Comparison of ENCODE assay signal across 8 mouse cellular contexts in genomic region chr1:153331206-153331605, GRCm38 (mm10). TPM values are rescaled to one million over a fixed set of nuclear protein-coding genes. Genes with fewer than 3 reads are reported as not detected.
DNase-seq lines count a peak whose midpoint lies in the region; ATAC-seq and TF ChIP-seq lines count a peak whose summit lies in the region.

No protein-coding gene starts in this region.

- no peak for TF ChIP-seq EP300 in lung, postnatal 0 days (IDR thresholded peaks at IDR 0.05)
- TF ChIP-seq EP300 in stomach, postnatal 0 days (optimal IDR thresholded peaks at IDR 0.05) = no peak

- no peaks in the 10 kb centered on the region for H3K9me3 ChIP-seq in lung, postnatal 0 days (ENCODE audit: low read length)
- H3K9me3 ChIP-seq in liver, embryonic 11.5 days (ENCODE audit: control insufficient read depth, low read length) = no peaks in the 10 kb centered on the region
- H3K9me3 ChIP-seq in stomach, postnatal 0 days (ENCODE audit: control insufficient read depth, low read length) = no peaks in the 10 kb centered on the region

- H3K4me1 ChIP-seq in lung, postnatal 0 days (ENCODE audit: insufficient read depth, low read depth, low read length) = peaks cover 9% of the 10 kb centered on the region; the same call in 1 of the 2 replicates
- H3K4me1 ChIP-seq in liver, embryonic 11.5 days (replicated peaks; ENCODE audit: control insufficient read depth, insufficient read depth, low read length) = peaks cover 10% of the 10 kb centered on the region; the same call in 1 of the 2 replicates
- H3K4me1 ChIP-seq in stomach, postnatal 0 days (replicated peaks; ENCODE audit: control insufficient read depth, insufficient read depth) = no peaks in the 10 kb centered on the region; the same call in 1 of the 2 replicates

- no peak for ATAC-seq in lung, postnatal 0 days
- ATAC-seq in liver, embryonic 11.5 days (replicated peaks; ENCODE audit: low FRiP score) = no peak
- ATAC-seq in stomach, postnatal 0 days (ENCODE audit: low FRiP score, low TSS enrichment) = no peak

- peak overlapping the region; percentile 86 for H3K9ac ChIP-seq in lung, postnatal 0 days (replicated peaks; ENCODE audit: low read depth)
- peak overlapping the region; percentile 86; the same call in 1 of the 2 replicates for H3K9ac ChIP-seq in liver, embryonic 11.5 days (ENCODE audit: low read depth, low read length)
- peak overlapping the region; percentile 93 for H3K9ac ChIP-seq in stomach, postnatal 0 days (ENCODE audit: low read length)

- H3K27ac ChIP-seq in lung, postnatal 0 days (ENCODE audit: low read length) = peak overlapping the region; percentile 95
- H3K27ac ChIP-seq in liver, embryonic 11.5 days (ENCODE audit: low read depth, low read length) = no peak overlapping the region
- H3K27ac ChIP-seq in stomach, postnatal 0 days (replicated peaks) = no peak overlapping the region

- H3K4me3 ChIP-seq in lung, postnatal 0 days (ENCODE audit: low read depth, low read length) = peak overlapping the region; percentile 89
- peak overlapping the region; percentile 93 for H3K4me3 ChIP-seq in liver, embryonic 11.5 days (ENCODE audit: low read depth, low read length)
- peak overlapping the region; percentile 90 for H3K4me3 ChIP-seq in stomach, postnatal 0 days (ENCODE audit: low read depth, low read length)

- TF ChIP-seq CTCF in lung, postnatal 0 days (IDR thresholded peaks at IDR 0.05) = no peak
- TF ChIP-seq CTCF in stomach, postnatal 0 days (IDR thresholded peaks at IDR 0.05; ENCODE audit: low read depth) = no peak

- 2% methylated on average over 4 of the region's 4 CpGs for WGBS in lung, postnatal 0 days
- WGBS in liver, embryonic 11.5 days = 8% methylated on average over 4 of the region's 4 CpGs
- 1% methylated on average over 4 of the region's 4 CpGs for WGBS in stomach, postnatal 0 days

- peak; percentile 32 for DNase-seq in adrenal gland, adult 2 months
- no peak for DNase-seq in adrenal gland, postnatal 36 days
- no peak for DNase-seq in lung, postnatal 0 days (ENCODE audit: low spot score)
- DNase-seq in lung, postnatal 4 days = no peak
- DNase-seq in liver, embryonic 11.5 days (ENCODE audit: low spot score) = peak; percentile 29
- no peak for DNase-seq in stomach, postnatal 0 days (ENCODE audit: low spot score)
- DNase-seq in adrenal gland, adult 8-10 months = no peak
- no peak for DNase-seq in layer of hippocampus, postnatal 25 days (ENCODE audit: extremely low spot score in 1 of 2, low spot score in 1 of 2)

- peak overlapping the region; percentile 79 for H3K4me2 ChIP-seq in lung, postnatal 0 days (replicated peaks; ENCODE audit: low read depth, low read length)
- H3K4me2 ChIP-seq in liver, embryonic 11.5 days = peak overlapping the region; percentile 90
- H3K4me2 ChIP-seq in stomach, postnatal 0 days (replicated peaks; ENCODE audit: low read depth) = peak overlapping the region; percentile 77

- H3K36me3 ChIP-seq in lung, postnatal 0 days (ENCODE audit: insufficient read depth, low read length) = no peaks in the 10 kb centered on the region
- no peaks in the 10 kb centered on the region for H3K36me3 ChIP-seq in liver, embryonic 11.5 days (ENCODE audit: control insufficient read depth, insufficient read depth, low read length)
- H3K36me3 ChIP-seq in stomach, postnatal 0 days (ENCODE audit: control insufficient read depth, insufficient read depth, low read length) = no peaks in the 10 kb centered on the region

- no peaks in the 10 kb centered on the region for H3K27me3 ChIP-seq in lung, postnatal 0 days (replicated peaks; ENCODE audit: insufficient read depth, low read length)
- no peaks in the 10 kb centered on the region for H3K27me3 ChIP-seq in liver, embryonic 11.5 days (replicated peaks; ENCODE audit: control insufficient read depth, insufficient read depth, low read length)
- no peaks in the 10 kb centered on the region for H3K27me3 ChIP-seq in stomach, postnatal 0 days (ENCODE audit: control insufficient read depth, insufficient read depth, low read length)

RNA-seq across cellular contexts. Expression of gene Lamc1, which starts 1.4 kb away (rescaled TPM):
- total RNA-seq in adrenal gland, adult 2 months (2021) = 10 to 100 TPM; 61.1 to 76.0 TPM
- 48.4 and 54.8 TPM in 2 replicates for polyA plus RNA-seq in adrenal gland, adult 2 months (2012; rRNA removed)
- total RNA-seq in adrenal gland, postnatal 36 days (2021) = 100 to 1,000 TPM in 1 of 2 experiments, 10 to 100 TPM in 1; 84.0 to 141 TPM
- polyA plus RNA-seq in lung, postnatal 0 days (2015; fragmentation: Nextera tagmentation; extraction: Ambion mirVana) = 101 and 106 TPM in 2 replicates
- polyA plus RNA-seq in liver, embryonic 11.5 days (2014; fragmentation: Nextera tagmentation; extraction: Ambion mirVana) = 29.5 and 31.9 TPM in 2 replicates
- polyA plus RNA-seq in stomach, postnatal 0 days (2015; fragmentation: Nextera tagmentation; extraction: Ambion mirVana) = 41.6 and 41.8 TPM in 2 replicates
- 10 to 100 TPM; 49.8 to 71.5 (median 61.8) TPM for total RNA-seq in adrenal gland, adult 8-10 months (2022)
- total RNA-seq in layer of hippocampus, postnatal 25 days (2021) = 10 to 100 TPM; 30.8 to 31.8 TPM

Comparison
In these comparisons a context has a peak if more than half of its experiments do, and no peak if none do; other contexts are left out.
1. DNase-seq: peak in adrenal gland, adult 2 months (single experiment) and liver, embryonic 11.5 days (single experiment); none in adrenal gland, postnatal 36 days (0 of 2), lung, postnatal 0 days (single experiment), lung, postnatal 4 days (0 of 2), stomach, postnatal 0 days (single experiment), adrenal gland, adult 8-10 months (single experiment) and layer of hippocampus, postnatal 25 days (0 of 2).
2. Peak in every context shown above with its lines, with median percentiles within 50 percentile points of each other: H3K4me2 ChIP-seq, H3K4me3 ChIP-seq and H3K9ac ChIP-seq.